Mouse (Mus musculus) midbrain, embryonic 15.5 days (tissue): ENCODE results near the gene Hoxd9. TPM values are rescaled to one million over a fixed set of nuclear protein-coding genes. Genes with fewer than 3 reads are reported as not detected.
A peak's percentile ranks its signal among the peaks of the same experiment; 100 is the strongest.

Source experiments
- ATAC-seq: fragments of 200-750 bp; cut with Nextera tagmentation; replicated peaks from 2 replicates; pipeline ENCODE4 v1.8.0; 2017; ENCODE audit warnings: moderate TSS enrichment
- H3K27ac ChIP-seq: fragments of 300-500 bp; sonication (generic); 2 replicates; pipeline ENCODE4 v1.5.1; 2015; ENCODE audit warnings: mild to moderate bottlenecking, inconsistent platforms
- H3K27me3 ChIP-seq: fragments of 300-500 bp; sonication (generic); replicated peaks from 2 replicates; pipeline ENCODE4 v1.6.1; 2015; ENCODE audit warnings: inconsistent platforms
- H3K36me3 ChIP-seq: fragments of 300-500 bp; sonication (generic); replicated peaks from 2 replicates; pipeline ENCODE4 v1.6.1; 2015; ENCODE audit warnings: inconsistent platforms
- H3K4me1 ChIP-seq: fragments of 300-500 bp; sonication (generic); 2 replicates; pipeline ENCODE4 v1.6.1; 2015; ENCODE audit warnings: inconsistent platforms
- H3K4me2 ChIP-seq: fragments of 300-500 bp; sonication (generic); 2 replicates; pipeline ENCODE4 v1.6.1; 2015; ENCODE audit warnings: inconsistent platforms, mild to moderate bottlenecking, moderate library complexity
- H3K4me3 ChIP-seq: fragments of 300-500 bp; sonication (generic); 2 replicates; pipeline ENCODE4 v1.5.1; 2015; ENCODE audit warnings: mild to moderate bottlenecking, inconsistent platforms
- H3K9ac ChIP-seq: fragments of 300-500 bp; sonication (generic); 2 replicates; pipeline ENCODE4 v1.6.1; 2015; ENCODE audit warnings: mild to moderate bottlenecking, inconsistent platforms
- H3K9me3 ChIP-seq: fragments of 300-500 bp; sonication (generic); 2 replicates; pipeline ENCODE4 v1.6.1; 2016; ENCODE audit warnings: inconsistent platforms
- WGBS: fragments of 180-500 bp; shearing (Covaris S2); methylation state at CpG from one replicate; pipeline ENCODE4 v1.1.7; 2015; ENCODE audit warnings: mixed read lengths; 5-methylcytosine and 5-hydroxymethylcytosine counted together
- polyA plus RNA-seq: library from polyadenylated mRNA; unstranded; fragments of >200 nt; fragmentation: Nextera tagmentation; extraction: Ambion mirVana; gene quantifications from 2 replicates; pipeline ENCODE4 v1.2.1, GENCODE M21; 2015

Hoxd9 gene
- polyA plus RNA-seq, 1 experiment from 2014 or later: not detected

DNA sequence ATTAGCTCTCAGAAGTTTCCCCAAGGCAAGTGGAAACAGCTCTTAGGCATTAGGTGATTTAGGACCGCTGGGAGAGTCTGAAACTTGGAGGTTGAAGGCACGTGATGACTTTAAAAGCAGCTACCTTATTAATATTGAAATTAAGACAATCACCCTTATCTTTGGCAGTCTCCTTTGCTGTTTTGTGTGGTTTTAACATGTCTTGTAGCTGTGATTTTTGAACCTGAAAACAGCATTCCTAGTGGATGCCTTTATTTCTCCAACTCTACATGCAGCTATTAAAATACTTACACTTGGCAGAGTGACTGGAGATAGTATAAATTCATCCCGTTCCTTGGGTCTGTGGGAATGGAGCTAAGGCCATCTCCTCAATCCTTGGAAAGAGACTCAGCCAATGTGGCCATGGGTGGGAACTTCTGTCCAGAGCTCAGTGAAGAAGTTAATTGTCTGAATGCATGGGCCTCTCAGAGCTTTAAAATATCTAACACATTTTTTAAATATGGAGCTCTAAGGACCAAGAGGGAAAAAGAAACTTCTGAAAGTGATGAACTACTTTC lies 26.8 kb upstream of the Hoxd9 start:
- peaks cover 95% of the 10 kb centered on the region for H3K27me3 ChIP-seq
- H3K9me3 ChIP-seq: no peaks in the 10 kb centered on the region
- H3K27ac ChIP-seq: no peak overlapping the region
- no peak overlapping the region for H3K9ac ChIP-seq
- H3K4me2 ChIP-seq: no peak overlapping the region
- H3K4me1 ChIP-seq: peaks cover 11% of the 10 kb centered on the region
- H3K36me3 ChIP-seq: no peaks in the 10 kb centered on the region
- H3K4me3 ChIP-seq: no peak overlapping the region
- 2% methylated on average over 3 of the region's 3 CpGs for WGBS
- ATAC-seq: no peak

- Histone ChIP-seq H3K9ac (no peak overlapping the region), H3K4me2 (no peak overlapping the region), H3K9me3 (no peaks in the 10 kb centered on the region), H3K4me3 (no peak overlapping the region), H3K4me1 (peaks cover 11% of the 10 kb centered on the region), H3K36me3 (no peaks in the 10 kb centered on the region), H3K27ac (no peak overlapping the region), H3K27me3 (peaks cover 97% of the 10 kb centered on the region)
- WGBS: 11% methylated on average over 5 of the region's 5 CpGs
- ATAC-seq: no peak
These were observed 25.7 kb upstream of the Hoxd9 start for GRCm38 (mm10) chr2:74671847-74672246.

DNA sequence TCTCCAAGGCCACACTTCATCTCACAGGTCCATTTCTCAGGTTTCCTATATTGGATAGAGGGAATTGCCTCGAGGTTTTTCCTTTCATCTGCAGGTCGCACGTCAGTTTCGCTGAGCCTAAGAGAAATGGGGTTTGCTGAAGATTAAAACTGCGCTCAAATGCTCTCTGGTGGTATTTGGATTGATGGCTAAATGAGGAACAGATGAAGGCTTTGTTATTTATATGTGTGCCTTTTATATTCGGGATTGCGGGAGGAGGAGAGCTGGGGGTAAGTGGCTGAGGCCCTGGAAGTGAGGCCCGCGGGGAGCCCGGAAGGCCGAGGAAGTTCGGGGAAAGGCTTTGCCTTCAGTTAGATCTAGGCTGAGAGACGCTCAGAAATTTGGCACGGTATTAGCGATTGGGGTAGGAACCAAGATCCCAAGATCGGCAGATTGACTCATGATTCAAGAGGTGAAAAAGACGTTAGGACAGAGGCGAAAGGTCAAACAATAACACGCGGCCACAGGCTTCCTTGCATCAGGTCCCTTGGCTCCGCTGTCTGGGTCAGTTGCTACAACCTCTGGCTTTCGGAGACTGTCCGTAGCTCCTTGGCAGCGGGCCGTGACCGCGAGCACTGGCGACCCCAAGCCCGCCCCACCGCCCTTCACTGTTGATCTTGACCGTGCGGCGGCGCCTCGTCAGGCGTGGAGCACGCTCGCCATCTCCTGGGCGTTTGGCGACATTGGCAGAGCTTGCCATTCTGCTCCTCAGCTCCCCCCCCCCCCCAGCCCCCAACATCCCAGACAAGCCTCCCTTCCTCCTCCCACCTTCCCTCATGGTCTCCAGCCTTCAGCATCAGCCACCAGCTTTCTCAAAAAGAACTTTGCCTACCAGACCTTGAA lies 24.8 kb upstream of the Hoxd9 start:
- H3K9ac ChIP-seq: no peak overlapping the region
- peaks cover 97% of the 10 kb centered on the region for H3K27me3 ChIP-seq
- no peaks in the 10 kb centered on the region for H3K9me3 ChIP-seq
- peak overlapping the region; percentile 47 for H3K4me2 ChIP-seq
- WGBS: 2% methylated on average over 40 of the region's 40 CpGs
- ATAC-seq: peak; percentile 37; the same call in 1 of the 2 replicates
- H3K4me3 ChIP-seq: peak overlapping the region; percentile 21
- no peak overlapping the region for H3K27ac ChIP-seq
- peaks cover 11% of the 10 kb centered on the region for H3K4me1 ChIP-seq
- no peaks in the 10 kb centered on the region for H3K36me3 ChIP-seq

DNA sequence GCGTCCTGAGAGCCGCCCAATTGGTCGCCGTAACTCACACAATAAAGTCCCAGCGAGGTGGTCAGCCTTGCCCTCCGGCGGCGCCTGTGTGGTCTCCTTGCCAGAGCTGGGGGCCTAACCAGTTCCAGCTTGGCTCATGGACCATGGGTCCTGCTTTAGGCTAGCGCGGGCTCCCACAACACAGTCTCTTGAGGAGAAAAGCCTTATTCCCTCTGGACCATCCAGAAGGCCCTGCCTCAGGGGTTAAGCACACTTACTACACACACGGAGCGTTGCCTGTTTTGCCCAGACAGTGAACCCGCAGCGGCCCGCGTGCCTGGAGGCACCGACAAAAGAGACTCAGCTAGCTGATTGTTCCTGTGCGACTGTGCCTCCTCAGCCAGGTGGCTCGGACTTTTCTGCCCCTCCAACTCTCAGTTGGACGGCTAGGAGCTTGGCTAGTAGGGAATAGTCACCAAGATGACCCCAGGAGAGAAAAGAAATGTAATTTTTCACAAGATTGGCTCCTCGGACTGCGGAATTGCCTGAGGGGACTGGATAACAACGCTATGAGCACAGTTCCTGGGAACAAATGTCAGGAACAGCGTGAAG lies 23.6 kb upstream of the Hoxd9 start:
- Histone ChIP-seq H3K27me3 (peaks cover 97% of the 10 kb centered on the region), H3K4me3 (no peak overlapping the region), H3K9me3 (no peaks in the 10 kb centered on the region), H3K36me3 (no peaks in the 10 kb centered on the region), H3K9ac (no peak overlapping the region), H3K27ac (no peak overlapping the region), H3K4me1 (peaks cover 4% of the 10 kb centered on the region; the same call in 1 of the 2 replicates), H3K4me2 (no peak overlapping the region)
- 2% methylated on average over 24 of the region's 24 CpGs for WGBS
- ATAC-seq: no peak

DNA sequence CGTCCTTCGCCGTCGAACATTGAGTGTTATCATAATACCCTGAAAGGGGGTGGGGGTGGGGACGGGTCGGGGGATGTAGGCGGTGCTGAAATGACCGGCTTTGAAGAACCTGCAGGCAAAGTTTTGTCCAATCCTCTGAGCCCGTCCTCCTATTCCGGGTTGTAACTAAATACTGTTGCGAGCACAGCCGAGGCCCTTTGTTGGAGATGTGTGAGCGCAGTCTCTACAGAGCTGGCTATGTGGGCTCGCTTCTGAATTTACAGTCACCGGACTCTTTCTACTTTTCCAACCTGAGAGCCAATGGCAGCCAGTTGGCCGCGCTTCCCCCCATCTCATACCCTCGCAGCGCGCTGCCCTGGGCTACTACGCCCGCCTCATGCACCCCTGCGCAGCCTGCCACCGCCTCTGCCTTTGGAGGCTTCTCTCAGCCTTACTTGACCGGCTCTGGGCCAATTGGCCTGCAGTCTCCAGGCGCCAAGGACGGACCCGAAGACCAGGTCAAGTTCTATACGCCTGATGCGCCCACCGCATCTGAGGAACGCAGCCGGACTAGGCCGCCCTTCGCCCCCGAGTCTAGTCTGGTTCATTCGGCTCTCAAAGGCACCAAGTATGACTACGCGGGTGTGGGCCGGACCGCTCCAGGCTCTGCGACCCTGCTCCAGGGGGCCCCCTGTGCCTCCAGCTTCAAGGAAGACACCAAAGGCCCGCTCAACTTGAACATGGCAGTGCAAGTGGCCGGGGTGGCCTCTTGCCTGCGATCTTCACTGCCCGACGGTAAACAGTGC lies 22.5 kb upstream of the Hoxd9 start, which contains the start of gene Hoxd12:
TSS of gene Hoxd12 (plus strand) at position 133 of the 785 bp plus-strand sequence.
- WGBS: 3% methylated on average over 47 of the region's 47 CpGs
- no peak within 1 kb of the TSS for H3K4me2 ChIP-seq
- ATAC-seq: no peak
- no peak within 1 kb of the TSS for H3K9ac ChIP-seq
- H3K27me3 ChIP-seq: peaks cover 97% of the 10 kb centered on the region
- H3K36me3 ChIP-seq: no peaks in the 10 kb centered on the region
- no peaks in the 10 kb centered on the region for H3K9me3 ChIP-seq
- H3K4me1 ChIP-seq: peaks cover 4% of the 10 kb centered on the region; the same call in 1 of the 2 replicates
- no peak within 1 kb of the TSS for H3K27ac ChIP-seq
- H3K4me3 ChIP-seq: no peak within 1 kb of the TSS

- Histone ChIP-seq H3K27me3 (peaks cover 99% of the 10 kb centered on the region), H3K9ac (no peak overlapping the region), H3K36me3 (no peaks in the 10 kb centered on the region), H3K4me2 (no peak overlapping the region), H3K27ac (no peak overlapping the region), H3K4me1 (peaks cover 4% of the 10 kb centered on the region; the same call in 1 of the 2 replicates), H3K9me3 (no peaks in the 10 kb centered on the region), H3K4me3 (no peak overlapping the region)
- no peak for ATAC-seq
- 4% methylated on average over 24 of the region's 24 CpGs for WGBS
These were observed 21.8 kb upstream of the Hoxd9 start for GRCm38 (mm10) chr2:74675666-74676282.

DNA sequence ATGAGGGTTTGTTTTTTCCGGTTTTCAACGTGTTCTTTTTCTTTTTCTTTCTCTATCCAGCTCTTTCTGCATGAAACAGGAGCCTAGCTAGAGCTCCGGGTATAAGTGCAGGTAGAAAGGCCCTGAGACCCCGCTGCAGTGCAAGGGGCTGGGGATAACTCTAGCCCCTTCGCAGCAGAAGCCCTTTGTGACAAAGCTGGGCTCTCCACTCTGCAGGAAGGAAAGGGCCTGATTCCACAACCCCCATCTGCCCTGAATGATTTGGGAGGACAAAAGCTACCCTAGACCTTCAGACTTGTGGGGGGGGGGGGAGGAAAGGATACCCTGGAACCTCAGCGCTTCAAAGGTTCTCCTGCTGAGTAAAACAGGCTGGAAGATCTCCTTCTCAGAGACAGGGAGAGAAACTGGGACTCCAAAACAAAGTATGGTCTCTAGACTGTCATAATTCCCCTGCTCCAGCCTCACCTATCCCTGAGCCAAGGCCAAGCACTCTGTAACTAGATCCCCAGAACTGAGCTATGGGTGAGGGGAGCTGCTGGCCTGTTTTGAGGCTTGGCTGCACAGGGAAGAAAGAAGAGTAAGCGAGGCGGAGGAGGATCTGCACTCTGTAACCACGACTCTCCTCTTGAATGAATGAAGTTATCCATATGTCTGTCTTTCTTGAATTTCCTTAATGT lies 21.0 kb upstream of the Hoxd9 start:
- WGBS: 2% methylated on average over 9 of the region's 9 CpGs
- Histone ChIP-seq H3K4me1 (peaks cover 4% of the 10 kb centered on the region; the same call in 1 of the 2 replicates), H3K9me3 (no peaks in the 10 kb centered on the region), H3K36me3 (no peaks in the 10 kb centered on the region), H3K4me2 (no peak overlapping the region), H3K9ac (no peak overlapping the region), H3K4me3 (no peak overlapping the region), H3K27ac (no peak overlapping the region), H3K27me3 (peaks cover 100% of the 10 kb centered on the region)
- ATAC-seq: no peak

- 14% methylated on average over 2 of the region's 2 CpGs for WGBS
- H3K27me3 ChIP-seq: peaks cover 100% of the 10 kb centered on the region
- H3K9me3 ChIP-seq: no peaks in the 10 kb centered on the region
- H3K36me3 ChIP-seq: no peaks in the 10 kb centered on the region
- H3K27ac ChIP-seq: no peak overlapping the region
- no peak overlapping the region for H3K9ac ChIP-seq
- no peak overlapping the region for H3K4me2 ChIP-seq
- ATAC-seq: no peak
- H3K4me3 ChIP-seq: no peak overlapping the region
- H3K4me1 ChIP-seq: peaks cover 7% of the 10 kb centered on the region; the same call in 1 of the 2 replicates
These were observed 20.4 kb upstream of the Hoxd9 start for GRCm38 (mm10) chr2:74677106-74677505.

- no peak within 1 kb of the TSS for H3K4me3 ChIP-seq
- no peak for ATAC-seq
- no peaks in the 10 kb centered on the region for H3K9me3 ChIP-seq
- WGBS: 1% methylated on average over 15 of the region's 15 CpGs
- no peaks in the 10 kb centered on the region for H3K36me3 ChIP-seq
- H3K27ac ChIP-seq: no peak within 1 kb of the TSS
- H3K9ac ChIP-seq: no peak within 1 kb of the TSS
- peaks cover 10% of the 10 kb centered on the region; the same call in 1 of the 2 replicates for H3K4me1 ChIP-seq
- H3K4me2 ChIP-seq: no peak within 1 kb of the TSS
- H3K27me3 ChIP-seq: peaks cover 99% of the 10 kb centered on the region
These were observed 18.5 kb upstream of the Hoxd9 start, which contains the start of gene Hoxd11 for GRCm38 (mm10) chr2:74678891-74679595. Hoxd11 (plus strand) TSS chr2:74679557.

- Histone ChIP-seq H3K4me3 (no peak overlapping the region), H3K27ac (no peak overlapping the region), H3K9ac (no peak overlapping the region), H3K4me1 (peaks cover 10% of the 10 kb centered on the region; the same call in 1 of the 2 replicates), H3K36me3 (no peaks in the 10 kb centered on the region), H3K9me3 (no peaks in the 10 kb centered on the region), H3K27me3 (peaks cover 99% of the 10 kb centered on the region), H3K4me2 (no peak overlapping the region)
- no peak for ATAC-seq
- 2% methylated on average over 26 of the region's 26 CpGs for WGBS
These were observed 17.9 kb upstream of the Hoxd9 start for GRCm38 (mm10) chr2:74679596-74679971.

DNA sequence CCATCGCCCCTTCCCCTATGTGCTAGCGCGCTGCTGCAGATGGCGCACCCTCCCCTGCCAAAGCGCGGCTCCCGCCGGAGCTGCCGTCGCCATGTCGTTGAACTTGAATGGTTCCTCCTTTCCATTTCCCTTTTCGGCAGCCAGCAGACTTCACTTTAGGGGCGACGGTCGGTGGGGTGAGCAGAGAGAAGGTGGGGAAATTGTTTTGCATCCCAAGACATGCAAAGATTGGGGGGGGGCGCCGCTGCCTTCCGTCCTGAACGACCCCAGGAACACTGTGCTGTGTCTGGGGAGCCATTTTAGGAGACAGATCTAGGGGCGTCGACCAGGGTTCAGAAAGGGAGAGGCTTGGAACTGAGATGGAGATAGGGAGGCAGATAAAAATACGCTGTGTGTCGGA lies 17.5 kb upstream of the Hoxd9 start:
- Histone ChIP-seq H3K9me3 (no peaks in the 10 kb centered on the region), H3K4me3 (no peak overlapping the region), H3K9ac (no peak overlapping the region), H3K27me3 (peaks cover 99% of the 10 kb centered on the region), H3K36me3 (no peaks in the 10 kb centered on the region), H3K4me2 (no peak overlapping the region), H3K4me1 (peaks cover 10% of the 10 kb centered on the region; the same call in 1 of the 2 replicates), H3K27ac (no peak overlapping the region)
- WGBS: under 1% methylated on average over 23 of the region's 23 CpGs
- no peak for ATAC-seq
